Mouse (Mus musculus): Measurements from ENCODE around the gene Trim30d.
"Not testable (repeated sequence)": the region's sequence is repeated elsewhere in the genome, so short reads cannot be mapped to it uniquely, and the experiment has no call there.

Gene Trim30d

GRCm38 (mm10) chr7:104507421-104508065, at the start of gene Trim30d:
Trim30d (minus strand) TSS chr7:104507849.
- DNase-seq = not testable (repeated sequence)

DNA sequence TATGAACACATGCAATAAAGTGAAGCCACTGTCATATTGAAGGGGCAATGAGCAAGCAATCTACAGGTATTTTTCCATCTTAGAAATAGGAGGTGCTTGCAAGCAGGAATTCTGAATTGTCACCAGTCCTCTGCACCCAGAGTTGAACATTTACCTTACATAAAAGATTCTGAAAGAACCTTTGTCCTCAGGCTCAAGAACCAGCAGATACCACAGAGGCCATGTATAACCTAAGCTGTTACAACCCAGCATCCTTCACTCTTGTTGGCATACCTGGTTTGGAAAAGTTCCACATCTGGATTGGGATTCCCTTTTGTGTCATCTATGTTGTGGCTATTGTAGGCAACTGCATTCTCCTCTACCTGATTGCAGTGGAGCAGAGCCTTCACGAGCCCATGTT, 45.1 kb upstream of the Trim30d start:
- DNase-seq = no peak

- no peak for DNase-seq
These were observed 42.2 kb upstream of the Trim30d start, which contains the start of gene Olfr651 for GRCm38 (mm10) chr7:104549833-104550232. Olfr651 (plus strand) TSS chr7:104550133.

- DNase-seq = no peak
These were observed 5.9 kb downstream of the Trim30d start for GRCm38 (mm10) chr7:104501589-104502371.

DNA sequence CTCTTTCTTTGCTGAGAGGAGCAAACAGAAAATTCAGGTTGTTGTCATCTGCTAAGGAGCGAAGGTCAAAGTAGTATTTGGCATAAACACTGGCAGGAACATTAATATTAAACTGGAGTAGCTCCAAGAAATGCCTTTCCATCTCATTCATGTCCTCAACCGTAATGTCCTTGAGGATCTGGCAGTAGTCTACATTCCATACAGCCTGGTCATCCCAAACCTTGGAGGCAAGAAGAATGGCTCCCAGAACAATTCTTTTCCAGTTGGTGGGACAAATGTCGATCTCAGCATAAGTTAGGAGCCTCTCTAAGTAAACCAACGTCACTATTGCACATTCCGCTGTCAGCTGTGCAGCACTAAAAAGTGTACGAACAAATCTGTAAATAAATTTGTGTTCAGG, 6.5 kb downstream of the Trim30d start:
- DNase-seq = not testable (repeated sequence)

DNA sequence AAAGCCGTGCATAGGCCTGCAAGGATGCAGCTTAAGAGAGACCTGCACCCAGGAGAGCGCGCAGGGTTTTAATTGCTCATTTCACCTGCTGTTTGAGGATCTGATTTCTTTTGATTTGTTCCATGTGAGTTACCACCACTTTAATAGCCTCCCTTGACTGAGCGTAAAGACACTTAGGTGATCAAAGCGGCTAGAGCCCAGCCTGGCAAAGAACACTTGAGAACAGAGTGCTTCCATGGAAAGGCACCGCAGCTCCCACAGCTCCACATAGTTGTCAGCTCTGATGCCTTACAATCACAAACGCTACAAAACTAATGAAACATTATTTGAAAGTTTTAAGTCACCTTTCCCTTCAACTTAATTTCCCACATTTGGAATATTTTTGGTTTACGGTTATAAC, 8.2 kb downstream of the Trim30d start:
- not testable (repeated sequence) for DNase-seq

DNA sequence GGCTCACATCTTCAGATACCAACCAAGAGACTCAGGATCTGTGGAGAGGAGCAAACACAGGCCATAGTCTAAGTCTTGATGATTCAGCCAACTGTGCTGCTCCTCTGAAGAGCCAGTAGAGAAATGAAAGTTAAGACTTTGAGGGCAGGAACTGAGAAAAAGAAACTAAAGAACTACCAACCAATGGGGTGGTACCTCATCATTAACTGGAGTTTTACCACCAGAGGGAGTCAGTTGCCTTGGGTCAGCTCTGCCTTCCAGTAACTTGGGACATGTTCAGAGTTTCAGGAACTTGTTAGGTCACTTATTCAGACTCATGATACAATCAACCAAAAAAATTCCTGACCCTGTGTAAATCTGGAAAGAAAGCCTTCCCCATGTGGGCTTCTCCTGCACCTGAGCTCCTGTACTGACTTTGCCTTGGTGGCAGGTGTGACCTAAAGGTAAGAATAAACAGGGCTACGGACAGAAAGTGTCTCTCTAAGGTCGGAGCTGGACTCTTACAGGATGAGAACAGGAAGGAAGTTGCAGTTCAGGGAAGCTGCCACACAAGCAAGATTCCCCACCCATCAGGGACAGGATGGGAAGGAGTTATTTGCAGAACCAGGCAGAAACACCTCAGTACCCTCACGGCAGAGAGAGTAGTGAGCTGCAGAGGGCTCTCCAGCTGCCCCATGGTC, 42.4 kb downstream of the Trim30d start, which contains the start of gene Trim30a:
TSS of gene Trim30a (minus strand) at position 129 of the 680 bp plus-strand sequence.
- DNase-seq = no peak

GRCm38 (mm10) chr7:104445961-104446645, 61.5 kb downstream of the Trim30d start:
- DNase-seq = no peak
